Mouse (Mus musculus) neural tube, embryonic 13.5 days (tissue): Measurements from ENCODE around the gene Mgll. TPM values are rescaled to one million over a fixed set of nuclear protein-coding genes. Genes with fewer than 3 reads are reported as not detected.

ENCODE experiments used
- polyA plus RNA-seq: library from polyadenylated mRNA; unstranded; fragments of >200 nt; fragmentation: Nextera tagmentation; extraction: Ambion mirVana; gene quantifications from 2 replicates; pipeline ENCODE4 v1.2.1, GENCODE M21; 2015

Mgll gene
- polyA plus RNA-seq, 1 experiment from 2014 or later = 32.0 TPM

Other genes starting within 250 kb of the Mgll start
- 164 and 173 TPM in 2 replicates for gene Sec61a1, start 205.5 kb upstream of the Mgll start, polyA plus RNA-seq
- gene Kbtbd12, start 86.5 kb upstream of the Mgll start, polyA plus RNA-seq = 0.47 TPM in 1 of 2 replicates, not detected in the other
- 43.1 and 43.4 TPM in 2 replicates for gene Abtb1, start 117.6 kb downstream of the Mgll start, polyA plus RNA-seq
- gene Podxl2, start 150.6 kb downstream of the Mgll start, polyA plus RNA-seq = 548 and 565 TPM in 2 replicates
- gene Mcm2, start 174.4 kb downstream of the Mgll start, polyA plus RNA-seq = 33.5 and 40.5 TPM in 2 replicates
- gene Tpra1, start 177.8 kb downstream of the Mgll start, polyA plus RNA-seq = 75.6 and 76.1 TPM in 2 replicates